Mouse (Mus musculus): ENCODE measurements around the gene Dpy19l1.

- TF ChIP-seq USF1 (IDR thresholded peaks at IDR 0.05; ENCODE audit: low read depth), result no peak
- no peak for TF ChIP-seq MAX (IDR thresholded peaks at IDR 0.05)
- no peak for TF ChIP-seq MYOD1 (IDR thresholded peaks at IDR 0.05; ENCODE audit: control insufficient read depth, insufficient read length, low read depth)
- TF ChIP-seq CTCF (IDR thresholded peaks at IDR 0.05; ENCODE audit: control insufficient read depth, insufficient read depth, insufficient read length), result no peak
- TF ChIP-seq MYOG (IDR thresholded peaks at IDR 0.05; ENCODE audit: control insufficient read depth, extremely low read depth, insufficient read length), result no peak
- TF ChIP-seq CEBPB (IDR thresholded peaks at IDR 0.05; ENCODE audit: low read depth), result no peak
- no peak for TF ChIP-seq FOSL1 (IDR thresholded peaks at IDR 0.05; ENCODE audit: insufficient read depth, low read length, poor library complexity, severe bottlenecking)
These were observed 32.8 kb downstream of the Dpy19l1 start for GRCm38 (mm10) chr9:24470166-24470565.
